Mouse (Mus musculus) spleen, embryonic (tissue): ENCODE measurements around the gene Timp2.

Experiments used
- CTCF ChIA-PET: fragments of 350-600 bp; sonication (Branson Sonifier 250); formaldehyde crosslinking; loops from one replicate; lab custom pipeline; 2022; lab: Charles Lee

Gene Timp2

DNA sequence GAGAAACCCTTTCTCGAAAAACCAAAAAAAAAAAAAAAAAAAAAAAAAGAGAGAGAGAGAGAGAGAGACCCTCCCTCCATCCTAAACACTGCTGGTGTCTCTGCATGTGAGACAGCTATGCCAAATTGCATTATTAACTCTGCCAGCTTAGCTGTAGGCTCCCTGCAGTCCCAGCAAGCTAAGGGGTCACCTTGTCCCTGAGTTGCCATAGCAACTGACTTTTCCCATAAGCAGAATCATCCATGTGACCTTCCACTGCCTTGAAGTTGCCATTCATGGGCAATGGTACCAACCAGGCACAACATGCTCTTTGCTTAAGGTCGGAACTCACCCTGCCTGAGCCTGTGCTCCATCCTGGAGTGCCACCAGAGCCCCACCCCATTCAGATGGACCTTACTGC is 60.5 kb downstream of the Timp2 start:
- CTCF ChIA-PET, result no interaction called here

GRCm38 (mm10) chr11:118292671-118293070 is 62.9 kb downstream of the Timp2 start:
- CTCF ChIA-PET, result no interaction called here

DNA sequence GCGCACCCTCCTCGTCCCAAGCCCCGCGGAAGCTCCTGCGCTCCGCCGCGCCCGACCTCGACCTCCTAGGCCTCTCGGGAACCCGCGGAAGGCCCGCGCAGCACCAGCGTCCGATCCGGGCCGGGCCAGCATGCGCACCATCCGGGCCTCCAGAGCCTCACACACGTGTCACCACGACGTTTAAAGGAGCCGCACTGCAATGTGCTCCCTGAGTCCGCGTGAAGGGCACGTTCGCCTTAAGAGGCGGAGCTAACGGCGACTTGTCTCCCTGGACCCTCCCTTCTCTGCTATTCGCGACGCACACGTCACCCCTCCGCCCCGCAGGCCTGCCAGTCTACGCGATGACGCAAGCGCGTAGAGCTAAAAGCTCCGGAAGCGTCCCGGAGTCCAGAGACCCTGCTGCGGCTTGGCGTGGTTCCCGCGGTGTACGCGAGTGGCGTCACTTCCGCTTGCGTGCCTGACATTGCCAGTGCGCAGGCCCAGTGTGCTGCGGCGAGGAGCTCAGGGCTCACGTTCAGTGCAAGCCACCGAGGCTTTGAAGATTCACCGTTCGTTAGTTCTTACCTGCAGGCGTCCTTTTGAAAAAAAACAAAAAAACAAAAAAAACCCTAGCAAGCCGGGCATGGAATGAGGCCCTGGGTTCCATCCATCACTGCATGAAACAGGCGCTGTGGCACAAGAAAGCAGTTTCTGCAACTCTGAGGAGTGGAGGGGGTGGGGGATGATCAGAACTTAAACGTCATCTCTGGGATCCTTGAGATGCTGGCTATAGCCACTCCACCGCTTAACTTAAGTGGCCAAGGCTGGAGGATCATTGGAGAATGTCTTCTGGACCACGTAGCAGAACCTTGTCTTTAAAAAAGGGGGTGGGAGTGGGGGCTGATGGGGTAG is 65.3 kb downstream of the Timp2 start, which contains the start of gene Usp36:
Gene Usp36, minus strand, starts transcription at position 246 of the 891 bp plus-strand sequence.
- CTCF ChIA-PET, result no interaction called here

DNA sequence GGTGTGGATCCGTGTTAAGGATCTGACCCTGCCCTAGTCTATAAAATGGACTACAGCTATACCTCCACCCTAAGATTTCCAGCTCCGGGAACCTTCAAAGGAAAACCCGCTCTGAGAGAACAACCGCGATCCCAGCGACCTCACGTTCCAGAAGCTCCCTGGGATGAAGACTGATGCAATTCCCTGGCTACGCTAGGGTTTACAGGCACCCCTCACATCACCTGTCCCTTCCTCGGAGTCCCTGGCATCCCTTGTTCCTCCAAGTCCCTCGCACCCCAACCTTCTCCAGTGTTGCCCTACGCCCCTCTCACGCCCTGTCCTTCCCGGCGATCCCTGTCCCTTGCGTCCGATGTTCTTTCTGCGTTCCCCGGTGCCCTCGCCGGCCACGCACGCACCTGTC is 66.0 kb downstream of the Timp2 start:
- CTCF ChIA-PET, result no interaction called here

GRCm38 (mm10) chr11:118289037-118289511 is 66.5 kb downstream of the Timp2 start:
- CTCF ChIA-PET, result no interaction called here

DNA sequence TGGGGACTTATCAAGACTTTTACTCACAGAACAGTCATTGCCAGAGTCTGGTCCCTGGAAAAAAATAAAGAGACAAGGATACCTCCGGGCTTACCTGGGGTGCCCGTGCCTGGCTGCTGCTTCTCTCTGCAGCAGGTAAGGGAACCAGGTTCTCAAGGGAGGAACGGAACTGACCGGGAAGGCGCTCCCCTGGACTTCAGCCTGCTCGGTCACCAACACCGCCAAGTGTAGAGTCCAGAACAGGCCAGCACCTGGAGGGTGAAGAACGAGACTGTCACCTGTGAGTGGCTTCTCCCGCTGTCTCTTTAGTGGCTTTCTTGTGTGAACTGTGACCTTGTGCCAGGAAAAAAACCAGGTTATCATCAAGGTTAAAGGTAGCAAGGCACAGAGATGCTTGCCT is 68.0 kb downstream of the Timp2 start:
- CTCF ChIA-PET, result interaction anchor here (0.7 kb wide), 1 partner anchor 18 kb away, joined by 7 read pairs; no protein-coding TSS in a partner anchor

DNA sequence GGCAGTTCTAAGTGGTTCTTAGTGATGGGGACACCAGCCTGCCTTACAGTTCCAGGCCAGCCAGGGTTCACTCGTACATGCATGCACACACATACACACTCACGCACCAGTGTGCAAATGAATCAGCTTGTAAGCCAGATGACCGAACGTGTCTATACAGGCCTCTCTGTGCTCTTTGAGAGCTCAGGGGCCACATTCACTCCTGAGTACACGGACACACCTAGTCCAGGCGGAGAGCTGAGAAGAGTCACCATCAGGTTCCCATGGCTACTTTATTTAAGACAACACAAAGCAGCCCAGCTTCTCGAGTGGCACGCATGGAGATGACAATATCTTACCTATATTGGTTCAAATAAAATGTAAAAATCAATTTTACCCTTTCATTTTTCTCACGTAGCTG is 69.1 kb downstream of the Timp2 start:
- CTCF ChIA-PET, result interaction anchor here (1.7 kb wide), 1 partner anchor 21 kb away, joined by 4 read pairs; no protein-coding TSS in a partner anchor

- CTCF ChIA-PET, result interaction anchor here (1.7 kb wide), 1 partner anchor 20 kb away, joined by 4 read pairs; no protein-coding TSS in a partner anchor
Observed at GRCm38 (mm10) chr11:118285791-118286190, 69.7 kb downstream of the Timp2 start.

DNA sequence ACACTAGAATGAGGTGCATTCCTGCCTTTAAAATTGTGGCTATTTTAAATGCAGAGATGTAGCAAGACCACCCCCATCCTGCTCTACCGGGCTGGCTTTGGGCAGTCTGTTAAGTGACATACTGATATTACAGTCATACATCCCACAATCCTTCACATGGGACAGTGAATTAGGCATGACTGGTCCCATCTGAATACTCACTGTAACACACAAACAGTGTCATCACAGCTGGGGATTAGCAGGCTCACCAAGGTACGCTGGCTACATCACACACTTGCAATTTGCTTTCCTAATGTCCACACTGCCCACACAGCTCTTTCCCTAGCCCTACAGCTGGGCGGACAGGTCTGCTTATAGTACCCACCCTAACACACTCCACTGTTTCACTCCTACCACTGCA is 75.3 kb downstream of the Timp2 start:
- CTCF ChIA-PET, result interaction anchor here (0.6 kb wide), 1 partner anchor 104 kb away, joined by 5 read pairs; no protein-coding TSS in a partner anchor

- CTCF ChIA-PET, result interaction anchor here (0.9 kb wide), 1 partner anchor 49 kb away, joined by 3 read pairs; no protein-coding TSS in a partner anchor
Observed at GRCm38 (mm10) chr11:118276328-118276727, 79.2 kb downstream of the Timp2 start.

DNA sequence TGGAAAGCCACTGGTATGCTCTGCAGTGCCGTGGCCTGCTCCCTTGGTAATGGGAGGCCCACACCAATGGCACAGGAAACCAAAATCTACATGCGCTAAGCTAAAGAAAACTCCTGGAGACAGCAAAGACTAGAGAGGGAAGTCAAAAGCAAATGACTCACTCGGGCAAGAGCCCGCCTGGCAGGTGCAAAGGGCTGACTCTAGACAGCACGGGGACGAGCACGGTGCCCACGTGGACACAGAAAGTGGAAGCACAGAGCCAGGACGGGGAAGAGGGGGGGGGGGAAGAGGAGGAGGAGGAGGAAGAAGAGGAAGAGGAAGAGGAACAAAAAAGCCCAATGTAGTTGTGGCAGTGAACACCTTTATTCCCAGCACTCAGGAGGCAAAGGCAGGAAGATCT is 80.4 kb downstream of the Timp2 start:
- CTCF ChIA-PET, result no interaction called here

GRCm38 (mm10) chr11:118269827-118270226 is 85.7 kb downstream of the Timp2 start:
- CTCF ChIA-PET, result interaction anchor here (0.6 kb wide), 2 partner anchors 17 to 534 kb away, joined by 5 to 7 read pairs; no protein-coding TSS in a partner anchor

DNA sequence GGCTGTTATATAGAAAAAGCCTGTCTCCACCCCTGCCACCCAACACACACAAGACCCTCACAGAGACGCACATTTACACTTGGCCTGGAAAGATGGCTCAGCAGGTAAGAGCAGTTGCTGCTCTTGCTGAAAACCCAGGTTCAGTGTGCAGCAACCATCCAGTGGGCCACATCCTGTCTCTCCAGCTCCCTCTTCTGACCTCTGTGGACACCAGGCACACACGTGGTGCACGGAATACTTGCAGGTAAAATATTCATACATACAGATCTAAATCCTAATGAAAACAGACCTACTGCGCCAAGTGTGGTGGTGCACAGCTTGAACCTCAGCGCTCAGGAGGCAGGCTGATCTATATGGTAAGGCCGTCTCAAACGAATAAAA is 88.9 kb downstream of the Timp2 start:
- CTCF ChIA-PET, result no interaction called here

GRCm38 (mm10) chr11:118266044-118266665 is 89.4 kb downstream of the Timp2 start:
- CTCF ChIA-PET, result interaction anchor here (1.6 kb wide), 1 partner anchor 20 kb away, joined by 4 read pairs; no protein-coding TSS in a partner anchor

DNA sequence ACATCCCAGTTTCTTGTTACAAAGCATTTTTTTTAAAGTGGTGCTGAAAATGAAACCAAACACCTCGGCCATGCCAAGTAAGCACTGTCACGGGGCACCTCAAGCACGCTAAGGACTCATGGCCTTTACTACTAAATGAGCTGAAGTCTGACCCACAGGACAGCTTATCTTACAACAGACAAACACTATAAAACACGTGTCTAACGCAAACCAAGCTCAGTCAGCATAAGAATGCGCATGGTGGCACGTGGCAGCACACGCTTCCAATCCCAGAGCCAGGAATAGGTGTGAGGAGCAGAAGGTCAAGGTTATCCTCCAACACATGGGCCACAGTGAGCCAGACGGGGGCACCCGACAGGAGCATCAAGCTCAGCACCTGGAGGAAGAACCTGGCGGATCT is 89.9 kb downstream of the Timp2 start:
- CTCF ChIA-PET, result interaction anchor here (1.6 kb wide), 1 partner anchor 21 kb away, joined by 4 read pairs; no protein-coding TSS in a partner anchor

GRCm38 (mm10) chr11:118263146-118263545 is 92.4 kb downstream of the Timp2 start:
- CTCF ChIA-PET, result no interaction called here

DNA sequence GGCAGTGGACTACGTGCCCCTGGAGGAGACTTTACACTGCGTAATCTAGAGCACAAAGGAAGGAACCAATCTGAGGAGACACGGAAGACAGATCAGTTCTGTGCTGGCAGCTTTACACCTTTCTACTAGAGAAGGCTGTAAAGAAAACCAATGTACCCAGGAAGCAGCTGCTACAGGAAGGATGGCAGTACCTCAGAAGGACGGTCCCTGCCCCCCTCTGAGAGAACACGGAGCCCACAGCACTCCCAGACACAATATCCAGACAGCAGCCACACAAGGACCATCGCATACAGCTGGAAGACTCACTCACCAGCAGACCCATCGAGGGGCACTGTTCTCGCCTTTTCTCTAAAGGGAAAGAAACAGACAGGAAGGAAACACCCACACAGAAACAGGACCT is 95.5 kb downstream of the Timp2 start:
- CTCF ChIA-PET, result interaction anchor here (1.2 kb wide), 1 partner anchor 13 kb away, joined by 3 read pairs; no protein-coding TSS in a partner anchor

DNA sequence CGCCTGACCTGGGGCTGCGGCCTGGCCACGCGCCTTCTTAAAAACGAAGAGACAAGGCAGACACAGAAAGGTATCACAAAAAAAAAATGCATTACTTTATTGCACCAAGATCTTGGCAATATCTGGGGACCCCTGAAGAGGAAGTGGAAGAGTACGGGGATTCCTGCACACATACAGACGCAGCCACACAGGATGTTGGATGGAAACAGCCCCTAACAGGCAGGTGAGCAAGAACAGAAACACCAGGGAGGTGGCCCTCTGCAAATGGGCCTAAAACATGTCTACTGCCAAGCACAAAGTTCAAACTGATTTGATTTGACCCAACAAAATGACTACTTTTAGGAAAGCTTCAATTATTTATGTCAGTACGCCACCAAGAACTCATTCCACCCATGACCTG is 96.0 kb downstream of the Timp2 start:
- CTCF ChIA-PET, result interaction anchor here (0.5 to 1.2 kb wide), 3 partner anchors 13 to 1568 kb away, joined by 3 to 5 read pairs (median 3); no protein-coding TSS in a partner anchor

DNA sequence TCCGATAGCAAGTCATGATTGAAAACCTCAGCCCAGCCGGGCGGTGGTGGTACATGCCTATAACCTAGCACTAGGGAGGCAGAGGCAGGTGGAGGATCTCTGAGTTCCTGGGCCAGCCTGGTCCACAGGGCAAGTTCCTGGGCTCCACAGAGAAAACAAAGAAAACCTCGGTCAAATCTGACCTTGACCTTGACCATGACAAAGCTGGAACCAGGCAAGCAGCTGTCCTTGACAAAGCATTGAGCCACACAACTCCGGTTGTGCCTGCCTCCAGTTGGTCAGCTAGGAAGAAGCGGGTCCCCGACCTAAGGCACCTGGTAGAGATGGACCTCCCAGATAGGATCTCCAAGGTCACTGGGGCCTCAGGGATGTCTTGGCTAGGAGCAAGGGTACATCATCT is 99.2 kb downstream of the Timp2 start:
- CTCF ChIA-PET, result interaction anchor here (0.6 kb wide), 1 partner anchor 460 kb away, joined by 4 read pairs; no protein-coding TSS in a partner anchor

GRCm38 (mm10) chr11:118254159-118254951 is 101.2 kb downstream of the Timp2 start:
- CTCF ChIA-PET, result no interaction called here
